Mouse (Mus musculus): ENCODE data around the gene Tll2. TPM values are rescaled to one million over a fixed set of nuclear protein-coding genes. Genes with fewer than 3 reads are reported as not detected.

Tll2 gene
- polyA plus RNA-seq, 1 experiment: not detected

DNA sequence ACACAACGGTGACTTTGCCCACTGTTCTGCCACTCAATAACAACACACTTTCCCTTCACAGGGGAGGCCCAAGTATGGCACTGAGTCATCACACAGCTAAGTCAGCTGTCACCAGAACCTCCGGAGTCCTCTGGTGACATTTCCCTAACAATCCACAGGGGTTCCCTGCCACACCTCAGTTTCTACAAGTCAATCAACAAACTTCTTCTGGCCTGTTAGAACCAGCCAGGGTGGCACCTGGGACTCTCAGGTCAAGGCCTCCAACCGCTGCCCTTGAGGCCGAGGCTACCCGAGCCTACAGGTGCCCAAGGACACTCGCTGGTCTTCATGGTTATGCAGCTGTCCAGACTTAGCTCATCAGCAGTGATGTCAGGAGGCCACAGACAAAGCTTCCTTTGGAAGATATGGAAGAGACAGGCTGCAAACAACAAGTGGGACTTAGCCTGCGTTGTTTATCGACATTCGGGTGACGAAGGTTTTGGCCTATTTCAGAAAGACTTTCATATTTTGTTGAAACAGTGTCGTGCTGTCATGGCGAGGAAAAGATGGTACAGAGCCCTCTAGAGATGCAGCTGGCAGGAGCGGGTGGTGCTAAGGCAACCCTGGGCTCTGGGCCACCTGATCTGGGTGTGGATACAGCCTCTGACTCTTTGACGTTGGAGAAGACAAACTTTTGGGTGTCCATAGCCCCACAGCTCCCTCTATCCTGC, 132.7 kb downstream of the Tll2 start:
- H3K4me3 ChIP-seq (ENCODE audit: insufficient read depth, poor library complexity, severe bottlenecking): no peak overlapping the region
- no peaks in the 10 kb centered on the region for H3K36me3 ChIP-seq (ENCODE audit: control insufficient read depth, insufficient read depth)
- H3ac ChIP-seq (ENCODE audit: control insufficient read depth, insufficient read length, low read depth): no peak overlapping the region
- no peaks in the 10 kb centered on the region for H3K79me3 ChIP-seq (ENCODE audit: low read depth)
- TF ChIP-seq CTCF (IDR thresholded peaks at IDR 0.05; ENCODE audit: control insufficient read depth, insufficient read depth, insufficient read length) (no peak), FOSL1 (IDR thresholded peaks at IDR 0.05; ENCODE audit: insufficient read depth, low read length, poor library complexity, severe bottlenecking) (no peak), MYOG (IDR thresholded peaks at IDR 0.05; ENCODE audit: control insufficient read depth, extremely low read depth, insufficient read length) (no peak), USF1 (IDR thresholded peaks at IDR 0.05; ENCODE audit: low read depth) (no peak), MYOD1 (IDR thresholded peaks at IDR 0.05; ENCODE audit: control insufficient read depth, insufficient read length, low read depth) (no peak), MAX (IDR thresholded peaks at IDR 0.05) (no peak), CEBPB (IDR thresholded peaks at IDR 0.05; ENCODE audit: low read depth) (no peak)
- no peaks in the 10 kb centered on the region for H3K79me2 ChIP-seq (ENCODE audit: control insufficient read depth, insufficient read depth)
- H3K27me3 ChIP-seq (ENCODE audit: control insufficient read depth, insufficient read depth, insufficient read length): peaks cover 41% of the 10 kb centered on the region

DNA sequence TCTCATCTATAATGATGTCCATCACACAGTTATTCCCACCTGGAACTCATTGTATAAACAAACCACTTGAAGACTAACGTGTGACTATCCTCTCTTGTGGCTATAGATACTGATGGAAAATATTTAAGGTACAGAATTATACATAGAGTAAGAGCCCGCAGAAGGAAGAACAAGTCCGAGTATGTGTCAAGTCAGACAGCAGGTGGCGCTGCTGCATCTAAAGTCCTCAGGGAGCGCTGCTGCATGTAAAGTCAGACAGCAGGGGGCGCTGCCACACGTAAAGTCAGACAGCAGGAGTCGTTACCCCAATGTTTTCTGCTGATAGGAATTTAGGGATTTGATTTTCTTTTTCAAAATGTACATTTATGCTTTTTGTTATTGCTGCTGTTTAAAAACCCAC, 135.1 kb downstream of the Tll2 start:
- H3K27me3 ChIP-seq (ENCODE audit: control insufficient read depth, insufficient read depth, insufficient read length): peaks cover 44% of the 10 kb centered on the region
- no peaks in the 10 kb centered on the region for H3K36me3 ChIP-seq (ENCODE audit: control insufficient read depth, insufficient read depth)
- H3K4me3 ChIP-seq (ENCODE audit: insufficient read depth, poor library complexity, severe bottlenecking): no peak overlapping the region
- H3K79me3 ChIP-seq (ENCODE audit: low read depth): no peaks in the 10 kb centered on the region
- no peak overlapping the region for H3ac ChIP-seq (ENCODE audit: control insufficient read depth, insufficient read length, low read depth)
- TF ChIP-seq MAX (IDR thresholded peaks at IDR 0.05) (no peak), CTCF (IDR thresholded peaks at IDR 0.05; ENCODE audit: control insufficient read depth, insufficient read depth, insufficient read length) (peak; percentile 97), USF1 (IDR thresholded peaks at IDR 0.05; ENCODE audit: low read depth) (no peak), FOSL1 (IDR thresholded peaks at IDR 0.05; ENCODE audit: insufficient read depth, low read length, poor library complexity, severe bottlenecking) (no peak), CEBPB (IDR thresholded peaks at IDR 0.05; ENCODE audit: low read depth) (no peak), MYOG (IDR thresholded peaks at IDR 0.05; ENCODE audit: control insufficient read depth, extremely low read depth, insufficient read length) (no peak), MYOD1 (IDR thresholded peaks at IDR 0.05; ENCODE audit: control insufficient read depth, insufficient read length, low read depth) (no peak)
- H3K79me2 ChIP-seq (ENCODE audit: control insufficient read depth, insufficient read depth): no peaks in the 10 kb centered on the region

DNA sequence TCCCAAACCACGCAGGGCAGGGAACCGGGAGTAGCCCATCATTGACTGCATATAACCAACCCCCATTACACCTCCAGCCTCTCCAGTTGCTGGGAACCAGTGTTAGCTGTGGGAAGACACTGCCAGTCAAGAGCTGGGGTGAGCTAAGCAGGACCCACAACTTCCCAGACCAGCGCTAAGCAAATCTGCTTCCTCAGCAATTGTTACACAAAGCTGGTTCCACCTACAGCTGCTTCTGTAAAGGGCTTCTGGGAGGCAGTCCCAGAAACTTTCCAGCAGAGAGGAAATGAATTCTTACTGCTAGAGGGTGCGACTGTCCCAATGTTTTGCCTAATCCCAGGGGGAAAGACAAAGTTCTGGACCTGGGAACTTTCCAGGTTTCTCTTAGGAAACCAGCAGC, 151.9 kb downstream of the Tll2 start:
- H3K79me2 ChIP-seq (ENCODE audit: control insufficient read depth, insufficient read depth): no peaks in the 10 kb centered on the region
- peaks cover 7% of the 10 kb centered on the region for H3K27me3 ChIP-seq (ENCODE audit: control insufficient read depth, insufficient read depth, insufficient read length)
- H3ac ChIP-seq (ENCODE audit: control insufficient read depth, insufficient read length, low read depth): no peak overlapping the region
- H3K79me3 ChIP-seq (ENCODE audit: low read depth): no peaks in the 10 kb centered on the region
- no peaks in the 10 kb centered on the region for H3K36me3 ChIP-seq (ENCODE audit: control insufficient read depth, insufficient read depth)
- H3K4me3 ChIP-seq (ENCODE audit: insufficient read depth, poor library complexity, severe bottlenecking): no peak overlapping the region
- no peak for TF ChIP-seq MYOD1 (IDR thresholded peaks at IDR 0.05; ENCODE audit: control insufficient read depth, insufficient read length, low read depth)
- no peak for TF ChIP-seq FOSL1 (IDR thresholded peaks at IDR 0.05; ENCODE audit: insufficient read depth, low read length, poor library complexity, severe bottlenecking)
- TF ChIP-seq MYOG (IDR thresholded peaks at IDR 0.05; ENCODE audit: control insufficient read depth, extremely low read depth, insufficient read length): no peak
- no peak for TF ChIP-seq USF1 (IDR thresholded peaks at IDR 0.05; ENCODE audit: low read depth)
- no peak for TF ChIP-seq MAX (IDR thresholded peaks at IDR 0.05)
- TF ChIP-seq CEBPB (IDR thresholded peaks at IDR 0.05; ENCODE audit: low read depth): no peak
- no peak for TF ChIP-seq CTCF (IDR thresholded peaks at IDR 0.05; ENCODE audit: control insufficient read depth, insufficient read depth, insufficient read length)

DNA sequence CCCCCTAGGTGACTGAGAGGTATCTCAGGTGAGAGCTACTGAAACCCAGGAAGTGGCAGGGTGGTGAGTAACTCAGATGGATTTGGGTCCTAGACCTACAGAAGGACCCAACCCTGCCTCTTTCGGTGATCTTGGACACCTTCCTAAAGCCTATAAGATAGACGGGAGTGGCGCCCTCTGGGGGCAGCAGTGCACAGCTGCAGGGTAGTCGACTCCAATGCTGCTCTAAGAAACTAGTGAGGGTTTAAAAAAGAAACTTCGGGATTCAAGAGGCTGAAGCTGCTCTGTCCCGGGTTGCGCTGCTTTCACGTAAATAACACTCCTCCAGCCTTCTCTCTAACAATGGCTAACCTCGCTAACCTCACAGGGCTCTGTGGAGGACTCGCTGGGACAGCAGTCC, 153.1 kb downstream of the Tll2 start:
- Histone ChIP-seq H3K79me2 (ENCODE audit: control insufficient read depth, insufficient read depth) (no peaks in the 10 kb centered on the region), H3K4me3 (ENCODE audit: insufficient read depth, poor library complexity, severe bottlenecking) (no peak overlapping the region), H3ac (ENCODE audit: control insufficient read depth, insufficient read length, low read depth) (no peak overlapping the region), H3K36me3 (ENCODE audit: control insufficient read depth, insufficient read depth) (no peaks in the 10 kb centered on the region), H3K27me3 (ENCODE audit: control insufficient read depth, insufficient read depth, insufficient read length) (peaks cover 5% of the 10 kb centered on the region), H3K79me3 (ENCODE audit: low read depth) (no peaks in the 10 kb centered on the region)
- TF ChIP-seq MYOG (IDR thresholded peaks at IDR 0.05; ENCODE audit: control insufficient read depth, extremely low read depth, insufficient read length) (no peak), FOSL1 (IDR thresholded peaks at IDR 0.05; ENCODE audit: insufficient read depth, low read length, poor library complexity, severe bottlenecking) (no peak), CEBPB (IDR thresholded peaks at IDR 0.05; ENCODE audit: low read depth) (no peak), USF1 (IDR thresholded peaks at IDR 0.05; ENCODE audit: low read depth) (no peak), CTCF (IDR thresholded peaks at IDR 0.05; ENCODE audit: control insufficient read depth, insufficient read depth, insufficient read length) (no peak)

DNA sequence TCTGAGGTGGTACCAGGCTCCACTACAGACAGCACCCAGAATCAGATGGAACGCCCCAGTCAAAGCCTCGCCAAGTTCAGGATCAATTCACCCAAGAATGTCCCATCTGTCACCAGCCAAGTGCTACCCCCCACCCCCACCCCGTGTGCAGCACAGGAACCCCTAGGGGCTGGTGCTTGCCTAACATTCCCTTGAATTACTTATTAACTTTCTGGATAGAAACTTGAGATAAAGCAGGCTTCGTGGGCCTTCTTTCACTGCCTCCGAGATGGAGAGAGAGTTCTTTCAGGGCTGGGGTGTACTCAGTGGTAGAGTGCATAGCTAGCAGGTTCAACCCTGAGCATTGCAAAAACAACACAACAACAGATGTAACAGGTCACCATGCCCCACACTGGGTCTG, 154.4 kb downstream of the Tll2 start:
- H3K36me3 ChIP-seq (ENCODE audit: control insufficient read depth, insufficient read depth): no peaks in the 10 kb centered on the region
- TF ChIP-seq FOSL1 (IDR thresholded peaks at IDR 0.05; ENCODE audit: insufficient read depth, low read length, poor library complexity, severe bottlenecking) (no peak), CTCF (IDR thresholded peaks at IDR 0.05; ENCODE audit: control insufficient read depth, insufficient read depth, insufficient read length) (no peak), MAX (IDR thresholded peaks at IDR 0.05) (no peak), USF1 (IDR thresholded peaks at IDR 0.05; ENCODE audit: low read depth) (no peak), MYOD1 (IDR thresholded peaks at IDR 0.05; ENCODE audit: control insufficient read depth, insufficient read length, low read depth) (no peak), MYOG (IDR thresholded peaks at IDR 0.05; ENCODE audit: control insufficient read depth, extremely low read depth, insufficient read length) (no peak), CEBPB (IDR thresholded peaks at IDR 0.05; ENCODE audit: low read depth) (no peak)
- H3K27me3 ChIP-seq (ENCODE audit: control insufficient read depth, insufficient read depth, insufficient read length): peaks cover 5% of the 10 kb centered on the region
- no peaks in the 10 kb centered on the region for H3K79me2 ChIP-seq (ENCODE audit: control insufficient read depth, insufficient read depth)
- H3ac ChIP-seq (ENCODE audit: control insufficient read depth, insufficient read length, low read depth): no peak overlapping the region
- no peaks in the 10 kb centered on the region for H3K79me3 ChIP-seq (ENCODE audit: low read depth)
- H3K4me3 ChIP-seq (ENCODE audit: insufficient read depth, poor library complexity, severe bottlenecking): no peak overlapping the region

Data from C2C12 (cell line).